Mouse (Mus musculus): ENCODE measurements at regions not wholly inside any gene's neighbourhood (a gene's known extent, or its start where the extent isn't known, plus 50 kb on each side); places are given as distances from the start of the nearest gene placed in this dataset.

DNA sequence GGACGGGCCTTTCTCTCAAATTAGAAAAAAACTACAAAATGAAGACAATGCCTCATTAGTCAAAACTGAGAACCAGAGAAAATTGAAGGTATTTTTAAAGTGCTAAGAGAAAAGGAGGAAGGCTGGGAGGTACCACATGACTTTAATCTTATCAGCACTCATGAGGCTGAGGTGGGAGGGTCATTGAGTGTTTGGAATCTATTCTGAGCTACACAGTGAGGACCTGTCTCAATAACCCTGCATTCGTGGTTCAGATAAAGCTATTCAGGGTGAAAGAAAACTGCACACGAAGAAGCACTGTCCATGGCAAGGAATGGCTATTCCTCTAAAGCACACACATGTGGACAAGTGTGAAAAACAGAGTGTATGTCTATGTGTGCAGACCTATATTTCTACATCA, 644.0 kb downstream of the Sqor start:
- ATAC-seq: no peak
- Histone ChIP-seq H3K4me2 (ENCODE audit: low read length) (no peak overlapping the region), H3K4me3 (ENCODE audit: low read length) (no peak overlapping the region), H3K27me3 (replicated peaks; ENCODE audit: control insufficient read depth, insufficient read depth, low read length) (no peaks in the 10 kb centered on the region), H3K4me1 (ENCODE audit: control insufficient read depth, insufficient read depth, low read depth, low read length) (no peaks in the 10 kb centered on the region), H3K36me3 (ENCODE audit: control insufficient read depth, insufficient read depth, low read length) (no peaks in the 10 kb centered on the region), H3K27ac (ENCODE audit: low read depth, low read length) (no peak overlapping the region), H3K9ac (ENCODE audit: low read depth, low read length) (no peak overlapping the region), H3K9me3 (ENCODE audit: control insufficient read depth, low read length) (no peaks in the 10 kb centered on the region)
- 66% methylated on average over 3 of the region's 3 CpGs for WGBS

DNA sequence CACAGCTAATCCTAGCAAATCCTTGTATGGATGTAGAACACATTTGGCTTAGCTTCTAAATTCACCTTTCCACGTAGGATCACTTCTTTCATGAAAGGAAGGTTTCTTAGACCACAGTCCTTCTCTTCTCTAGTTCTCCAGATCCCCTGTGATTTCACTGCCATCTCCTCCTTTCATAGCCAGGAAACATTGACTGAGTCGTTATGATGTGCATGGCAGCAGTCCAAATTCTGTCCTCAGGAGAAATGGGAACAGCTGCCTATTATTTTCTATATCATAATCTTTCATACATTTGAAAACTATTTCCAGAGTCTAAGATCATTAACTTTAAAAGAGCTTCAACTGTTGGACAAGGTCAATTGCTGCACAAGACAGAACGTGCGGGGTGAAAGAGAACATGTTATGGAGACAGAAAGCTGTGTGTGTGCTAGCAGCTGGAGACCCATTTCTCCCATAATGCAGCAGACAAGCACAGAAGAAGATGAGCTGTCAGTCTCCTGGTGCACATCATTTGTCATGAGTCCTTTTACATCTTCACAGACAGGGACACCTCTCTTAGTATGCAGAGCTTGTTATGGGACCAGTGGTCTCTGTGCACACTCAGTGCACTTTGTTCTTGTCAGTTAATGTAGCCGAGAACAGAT, 631.6 kb upstream of the Sema6d start:
- H3K9me3 ChIP-seq (ENCODE audit: control insufficient read depth, low read length): no peaks in the 10 kb centered on the region
- no peaks in the 10 kb centered on the region for H3K27me3 ChIP-seq (replicated peaks; ENCODE audit: control insufficient read depth, insufficient read depth, low read length)
- WGBS: 40% methylated on average over 5 of the region's 5 CpGs
- no peaks in the 10 kb centered on the region for H3K4me1 ChIP-seq (ENCODE audit: control insufficient read depth, insufficient read depth, low read depth, low read length)
- H3K27ac ChIP-seq (ENCODE audit: low read depth, low read length): no peak overlapping the region
- peak; percentile 45; the same call in 1 of the 2 replicates for ATAC-seq
- H3K36me3 ChIP-seq (ENCODE audit: control insufficient read depth, insufficient read depth, low read length): no peaks in the 10 kb centered on the region
- H3K4me2 ChIP-seq (ENCODE audit: low read length): no peak overlapping the region
- H3K9ac ChIP-seq (ENCODE audit: low read depth, low read length): no peak overlapping the region
- H3K4me3 ChIP-seq (ENCODE audit: low read length): no peak overlapping the region

DNA sequence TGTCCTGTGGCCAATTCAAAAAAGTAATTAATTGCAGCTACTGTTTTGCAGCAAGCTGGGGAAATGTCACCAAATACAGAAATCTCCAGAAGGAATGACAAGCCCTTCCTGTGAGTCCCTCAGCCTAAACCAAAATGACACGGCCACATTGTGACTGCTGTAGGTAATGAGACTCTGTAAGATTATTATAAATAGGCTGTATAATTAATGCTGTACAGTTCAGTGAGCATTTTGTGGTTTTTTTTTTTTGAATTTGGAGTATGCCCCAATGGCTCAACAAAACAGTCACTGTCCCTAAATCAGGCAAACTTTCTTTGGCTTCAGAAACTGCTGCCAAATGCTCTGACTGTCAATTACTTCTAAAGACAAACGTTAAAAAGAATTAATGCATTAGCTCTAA, 615.9 kb upstream of the Sema6d start:
- 48% methylated on average over 2 of the region's 2 CpGs for WGBS
- no peaks in the 10 kb centered on the region for H3K36me3 ChIP-seq (ENCODE audit: control insufficient read depth, insufficient read depth, low read length)
- no peak overlapping the region for H3K9ac ChIP-seq (ENCODE audit: low read depth, low read length)
- H3K4me1 ChIP-seq (ENCODE audit: control insufficient read depth, insufficient read depth, low read depth, low read length): no peaks in the 10 kb centered on the region
- no peak overlapping the region for H3K27ac ChIP-seq (ENCODE audit: low read depth, low read length)
- no peak overlapping the region for H3K4me3 ChIP-seq (ENCODE audit: low read length)
- H3K27me3 ChIP-seq (replicated peaks; ENCODE audit: control insufficient read depth, insufficient read depth, low read length): no peaks in the 10 kb centered on the region
- H3K9me3 ChIP-seq (ENCODE audit: control insufficient read depth, low read length): no peaks in the 10 kb centered on the region
- H3K4me2 ChIP-seq (ENCODE audit: low read length): no peak overlapping the region
- no peak for ATAC-seq

DNA sequence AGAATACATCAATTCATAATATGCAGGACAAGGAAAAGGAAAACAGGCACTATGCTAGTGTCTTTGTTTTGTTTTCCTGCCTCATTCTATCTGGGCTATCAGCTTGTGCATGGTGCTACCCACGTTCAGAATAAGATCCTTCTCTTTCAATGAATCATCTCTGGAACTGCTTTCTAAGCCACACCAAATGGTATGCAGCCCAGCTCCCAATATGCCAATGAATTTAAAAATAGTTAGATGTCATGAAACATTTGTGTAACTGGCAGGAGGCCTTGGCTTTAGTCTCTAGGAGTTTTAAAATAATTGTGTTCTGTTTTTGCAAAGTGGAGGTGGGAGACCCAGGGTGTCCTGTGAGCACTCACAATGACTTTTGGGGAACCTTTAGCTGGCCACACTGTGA, 603.1 kb upstream of the Sema6d start:
- H3K4me1 ChIP-seq (ENCODE audit: control insufficient read depth, insufficient read depth, low read depth, low read length): no peaks in the 10 kb centered on the region
- H3K27me3 ChIP-seq (replicated peaks; ENCODE audit: control insufficient read depth, insufficient read depth, low read length): no peaks in the 10 kb centered on the region
- WGBS: 59% methylated on average over 1 of the region's 1 CpGs
- H3K9ac ChIP-seq (ENCODE audit: low read depth, low read length): no peak overlapping the region
- no peak overlapping the region for H3K4me2 ChIP-seq (ENCODE audit: low read length)
- H3K9me3 ChIP-seq (ENCODE audit: control insufficient read depth, low read length): no peaks in the 10 kb centered on the region
- H3K27ac ChIP-seq (ENCODE audit: low read depth, low read length): no peak overlapping the region
- H3K36me3 ChIP-seq (ENCODE audit: control insufficient read depth, insufficient read depth, low read length): no peaks in the 10 kb centered on the region
- no peak overlapping the region for H3K4me3 ChIP-seq (ENCODE audit: low read length)
- ATAC-seq: no peak

GRCm38 (mm10) chr2:123506162-123506561, 583.6 kb upstream of the Sema6d start:
- no peak for ATAC-seq
- Histone ChIP-seq H3K9me3 (ENCODE audit: control insufficient read depth, low read length) (no peaks in the 10 kb centered on the region), H3K27me3 (replicated peaks; ENCODE audit: control insufficient read depth, insufficient read depth, low read length) (no peaks in the 10 kb centered on the region), H3K4me1 (ENCODE audit: control insufficient read depth, insufficient read depth, low read depth, low read length) (no peaks in the 10 kb centered on the region), H3K27ac (ENCODE audit: low read depth, low read length) (no peak overlapping the region), H3K36me3 (ENCODE audit: control insufficient read depth, insufficient read depth, low read length) (no peaks in the 10 kb centered on the region), H3K9ac (ENCODE audit: low read depth, low read length) (no peak overlapping the region), H3K4me3 (ENCODE audit: low read length) (no peak overlapping the region), H3K4me2 (ENCODE audit: low read length) (no peak overlapping the region)
- 96% methylated on average over 1 of the region's 1 CpGs for WGBS

DNA sequence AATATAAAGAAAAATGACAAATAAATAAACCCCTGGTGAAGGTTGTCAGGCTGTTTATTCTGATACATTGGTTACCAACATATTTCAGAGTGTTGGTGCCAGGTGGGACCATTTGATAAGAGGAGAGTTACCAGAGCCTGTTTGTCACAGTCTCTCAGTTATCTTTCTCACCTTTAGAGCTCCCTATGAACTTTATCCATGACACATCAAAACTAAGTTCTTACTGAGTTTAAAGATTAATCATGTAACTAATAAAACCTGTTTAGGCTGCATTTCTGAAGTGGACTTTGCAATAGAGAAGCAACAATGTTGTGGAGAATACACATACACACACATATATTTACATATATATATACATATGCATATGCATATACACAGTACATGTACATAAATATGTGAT, 582.7 kb upstream of the Sema6d start:
- ATAC-seq: no peak

GRCm38 (mm10) chr2:123528915-123529314, 560.9 kb upstream of the Sema6d start:
- 49% methylated on average over 1 of the region's 1 CpGs for WGBS

More for the DNA sequence above, 582.7 kb upstream of the Sema6d start:
- Histone ChIP-seq H3K9ac (ENCODE audit: low read depth, low read length) (no peak overlapping the region), H3K9me3 (ENCODE audit: control insufficient read depth, low read length) (no peaks in the 10 kb centered on the region), H3K4me3 (ENCODE audit: low read length) (no peak overlapping the region), H3K4me2 (ENCODE audit: low read length) (no peak overlapping the region), H3K36me3 (ENCODE audit: control insufficient read depth, insufficient read depth, low read length) (no peaks in the 10 kb centered on the region), H3K4me1 (ENCODE audit: control insufficient read depth, insufficient read depth, low read depth, low read length) (no peaks in the 10 kb centered on the region), H3K27ac (ENCODE audit: low read depth, low read length) (no peak overlapping the region), H3K27me3 (replicated peaks; ENCODE audit: control insufficient read depth, insufficient read depth, low read length) (no peaks in the 10 kb centered on the region)

GRCm38 (mm10) chr2:123532946-123533791, 556.6 kb upstream of the Sema6d start:
- peak overlapping the region; percentile 7; the same call in 1 of the 2 replicates for H3K4me3 ChIP-seq (ENCODE audit: low read length)
- peak; percentile 91 for ATAC-seq
- no peak overlapping the region for H3K9ac ChIP-seq (ENCODE audit: low read depth, low read length)
- H3K36me3 ChIP-seq (ENCODE audit: control insufficient read depth, insufficient read depth, low read length): no peaks in the 10 kb centered on the region
- peak overlapping the region; percentile 68 for H3K27ac ChIP-seq (ENCODE audit: low read depth, low read length)
- WGBS: 45% methylated on average over 9 of the region's 9 CpGs
- H3K9me3 ChIP-seq (ENCODE audit: control insufficient read depth, low read length): no peaks in the 10 kb centered on the region
- H3K4me1 ChIP-seq (ENCODE audit: control insufficient read depth, insufficient read depth, low read depth, low read length): no peaks in the 10 kb centered on the region; the same call in none of the 2 replicates
- H3K4me2 ChIP-seq (ENCODE audit: low read length): peak overlapping the region; percentile 43
- H3K27me3 ChIP-seq (replicated peaks; ENCODE audit: control insufficient read depth, insufficient read depth, low read length): no peaks in the 10 kb centered on the region

More at GRCm38 (mm10) chr2:123528915-123529314, 560.9 kb upstream of the Sema6d start:
- H3K4me1 ChIP-seq (ENCODE audit: control insufficient read depth, insufficient read depth, low read depth, low read length): no peaks in the 10 kb centered on the region; the same call in none of the 2 replicates
- H3K36me3 ChIP-seq (ENCODE audit: control insufficient read depth, insufficient read depth, low read length): no peaks in the 10 kb centered on the region
- ATAC-seq: no peak
- H3K9me3 ChIP-seq (ENCODE audit: control insufficient read depth, low read length): no peaks in the 10 kb centered on the region
- no peak overlapping the region for H3K27ac ChIP-seq (ENCODE audit: low read depth, low read length)
- no peak overlapping the region for H3K4me2 ChIP-seq (ENCODE audit: low read length)
- H3K4me3 ChIP-seq (ENCODE audit: low read length): no peak overlapping the region
- no peak overlapping the region for H3K9ac ChIP-seq (ENCODE audit: low read depth, low read length)
- no peaks in the 10 kb centered on the region for H3K27me3 ChIP-seq (replicated peaks; ENCODE audit: control insufficient read depth, insufficient read depth, low read length)

GRCm38 (mm10) chr2:123551249-123551850, 538.4 kb upstream of the Sema6d start:
- no peak overlapping the region for H3K4me3 ChIP-seq (ENCODE audit: low read length)
- 88% methylated on average over 1 of the region's 1 CpGs for WGBS
- H3K4me1 ChIP-seq (ENCODE audit: control insufficient read depth, insufficient read depth, low read depth, low read length): no peaks in the 10 kb centered on the region
- H3K4me2 ChIP-seq (ENCODE audit: low read length): no peak overlapping the region
- H3K9ac ChIP-seq (ENCODE audit: low read depth, low read length): no peak overlapping the region
- no peak for ATAC-seq
- H3K36me3 ChIP-seq (ENCODE audit: control insufficient read depth, insufficient read depth, low read length): no peaks in the 10 kb centered on the region
- no peaks in the 10 kb centered on the region for H3K9me3 ChIP-seq (ENCODE audit: control insufficient read depth, low read length)
- H3K27ac ChIP-seq (ENCODE audit: low read depth, low read length): no peak overlapping the region
- H3K27me3 ChIP-seq (replicated peaks; ENCODE audit: control insufficient read depth, insufficient read depth, low read length): no peaks in the 10 kb centered on the region

Measured in hindbrain, embryonic 16.5 days (tissue).